ENCODE assay signal across 8 mouse cellular contexts in genomic region chr7:141192776-141193347, GRCm38 (mm10). TPM values are rescaled to one million over a fixed set of nuclear protein-coding genes. Genes with fewer than 3 reads are reported as not detected.
DNase-seq lines count a peak whose midpoint lies in the region; ATAC-seq and TF ChIP-seq lines count a peak whose summit lies in the region.

No protein-coding gene starts in this region.

- no peak overlapping the region; the same call in 1 of the 2 replicates for H3K27ac ChIP-seq in forebrain, embryonic 16.5 days (ENCODE audit: low read length)
- H3K27ac ChIP-seq in liver, postnatal 0 days (ENCODE audit: low read depth): peak overlapping the region; percentile 91
- H3K27ac ChIP-seq in stomach, embryonic 14.5 days (ENCODE audit: low read length): peak overlapping the region; percentile 90

- no peaks in the 10 kb centered on the region for H3K27me3 ChIP-seq in forebrain, embryonic 16.5 days (replicated peaks; ENCODE audit: control insufficient read depth, insufficient read depth, low read length)
- no peaks in the 10 kb centered on the region for H3K27me3 ChIP-seq in liver, postnatal 0 days (ENCODE audit: insufficient read depth, low read length)
- H3K27me3 ChIP-seq in stomach, embryonic 14.5 days (ENCODE audit: control insufficient read depth, insufficient read depth, low read length): no peaks in the 10 kb centered on the region

- 23% methylated on average over 12 of the region's 12 CpGs for WGBS in forebrain, embryonic 16.5 days
- 24% methylated on average over 12 of the region's 12 CpGs for WGBS in liver, postnatal 0 days (ENCODE audit: insufficient replicate concordance)
- WGBS in stomach, embryonic 14.5 days: 28% methylated on average over 12 of the region's 12 CpGs

- no peak for TF ChIP-seq EP300 in liver, postnatal 0 days (IDR thresholded peaks at IDR 0.05; ENCODE audit: low read depth)

- H3K9me3 ChIP-seq in forebrain, embryonic 16.5 days (ENCODE audit: control insufficient read depth, low read length): no peaks in the 10 kb centered on the region
- H3K9me3 ChIP-seq in liver, postnatal 0 days (ENCODE audit: low read length): no peaks in the 10 kb centered on the region
- H3K9me3 ChIP-seq in stomach, embryonic 14.5 days (ENCODE audit: control insufficient read depth, low read depth, low read length): no peaks in the 10 kb centered on the region

- peak overlapping the region; percentile 96 for H3K9ac ChIP-seq in forebrain, embryonic 16.5 days (replicated peaks; ENCODE audit: low read depth, low read length)
- H3K9ac ChIP-seq in liver, postnatal 0 days (replicated peaks): peak overlapping the region; percentile 96
- H3K9ac ChIP-seq in stomach, embryonic 14.5 days (replicated peaks; ENCODE audit: low read depth, low read length): peak overlapping the region; percentile 91

- peak; percentile 27 for DNase-seq in gastrocnemius, adult 18-20 months (ENCODE audit: low spot score)
- no peak for DNase-seq in gastrocnemius, postnatal 10 days
- DNase-seq in CD4-positive helper T cell, adult 2 months (ENCODE audit: low read depth, low spot score): peak; percentile 20
- no peak for DNase-seq in liver, postnatal 0 days
- DNase-seq in thymus, postnatal 36 days: no peak
- no peak for DNase-seq in spleen, postnatal 36 days (ENCODE audit: low spot score in 2 of 2)

- no peak for ATAC-seq in forebrain, embryonic 16.5 days
- no peak for ATAC-seq in liver, postnatal 0 days
- 0 out of 2 replicates have a peak, but pooled peaks have one; percentile 0 for ATAC-seq in stomach, embryonic 14.5 days (ENCODE audit: insufficient number of reproducible peaks, insufficient read depth, low FRiP score, low read depth)

- peaks cover 20% of the 10 kb centered on the region for H3K4me1 ChIP-seq in forebrain, embryonic 16.5 days (replicated peaks; ENCODE audit: control insufficient read depth, insufficient read depth, low read length)
- H3K4me1 ChIP-seq in liver, postnatal 0 days (ENCODE audit: insufficient read depth): peaks cover 29% of the 10 kb centered on the region
- H3K4me1 ChIP-seq in stomach, embryonic 14.5 days (ENCODE audit: control insufficient read depth, insufficient read depth, low read length): peaks cover 7% of the 10 kb centered on the region

- peak overlapping the region; percentile 93 for H3K4me2 ChIP-seq in forebrain, embryonic 16.5 days (ENCODE audit: low read length)
- peak overlapping the region; percentile 100 for H3K4me2 ChIP-seq in liver, postnatal 0 days (ENCODE audit: low read depth, low read length)
- H3K4me2 ChIP-seq in stomach, embryonic 14.5 days (replicated peaks; ENCODE audit: low read depth, low read length): peak overlapping the region; percentile 96

- TF ChIP-seq CTCF in liver, postnatal 0 days (IDR thresholded peaks at IDR 0.05; ENCODE audit: low read depth): no peak

- H3K4me3 ChIP-seq in forebrain, embryonic 16.5 days (replicated peaks; ENCODE audit: low read length): peak overlapping the region; percentile 88
- peak overlapping the region; percentile 95 for H3K4me3 ChIP-seq in liver, postnatal 0 days (ENCODE audit: low read depth, low read length)
- peak overlapping the region; percentile 89 for H3K4me3 ChIP-seq in stomach, embryonic 14.5 days (ENCODE audit: low read depth, low read length)

- H3K36me3 ChIP-seq in forebrain, embryonic 16.5 days (ENCODE audit: control insufficient read depth, insufficient read depth): peaks cover 22% of the 10 kb centered on the region
- peaks cover 32% of the 10 kb centered on the region for H3K36me3 ChIP-seq in liver, postnatal 0 days (replicated peaks; ENCODE audit: insufficient read depth, low read length)
- peaks cover 32% of the 10 kb centered on the region for H3K36me3 ChIP-seq in stomach, embryonic 14.5 days (ENCODE audit: control insufficient read depth, insufficient read depth, low read length)

RNA-seq across cellular contexts. Expression of gene Hras, which starts 0.9 kb away (rescaled TPM):
- 100 to 1,000 TPM; 109 to 117 TPM for total RNA-seq in gastrocnemius, adult 18-20 months (2021)
- total RNA-seq in gastrocnemius, postnatal 10 days (2021): 100 to 1,000 TPM; 205 to 240 TPM
- 105 and 113 TPM in 2 replicates for polyA plus RNA-seq in forebrain, embryonic 16.5 days (2015; fragmentation: Nextera tagmentation; extraction: Ambion mirVana)
- polyA plus RNA-seq in liver, postnatal 0 days (2015; fragmentation: Nextera tagmentation; extraction: Ambion mirVana): 44.0 and 46.2 TPM in 2 replicates
- 79.4 and 85.5 TPM in 2 replicates for polyA plus RNA-seq in stomach, embryonic 14.5 days (2014; fragmentation: Nextera tagmentation; extraction: Ambion mirVana)

RNA-seq across cellular contexts. Expression of gene Lrrc56, which starts 1.1 kb away (rescaled TPM):
- total RNA-seq in gastrocnemius, adult 18-20 months (2021): 1 to 10 TPM; 1.6 to 1.7 TPM
- total RNA-seq in gastrocnemius, postnatal 10 days (2021): 1 to 10 TPM; 2.7 to 3.2 TPM
- polyA plus RNA-seq in forebrain, embryonic 16.5 days (2015; fragmentation: Nextera tagmentation; extraction: Ambion mirVana): 10.0 and 13.9 TPM in 2 replicates
- polyA plus RNA-seq in liver, postnatal 0 days (2015; fragmentation: Nextera tagmentation; extraction: Ambion mirVana): 2.0 and 2.2 TPM in 2 replicates
- 5.3 and 6.1 TPM in 2 replicates for polyA plus RNA-seq in stomach, embryonic 14.5 days (2014; fragmentation: Nextera tagmentation; extraction: Ambion mirVana)

RNA-seq across cellular contexts. Expression of gene Rnh1, which starts 20.2 kb away (rescaled TPM):
- total RNA-seq in gastrocnemius, adult 18-20 months (2021): 10 to 100 TPM; 49.3 to 52.9 TPM
- total RNA-seq in gastrocnemius, postnatal 10 days (2021): 10 to 100 TPM; 52.9 to 56.0 TPM
- 41.0 and 45.7 TPM in 2 replicates for polyA plus RNA-seq in forebrain, embryonic 16.5 days (2015; fragmentation: Nextera tagmentation; extraction: Ambion mirVana)
- 55.2 and 55.7 TPM in 2 replicates for polyA plus RNA-seq in liver, postnatal 0 days (2015; fragmentation: Nextera tagmentation; extraction: Ambion mirVana)
- 165 and 181 TPM in 2 replicates for polyA plus RNA-seq in stomach, embryonic 14.5 days (2014; fragmentation: Nextera tagmentation; extraction: Ambion mirVana)

RNA-seq across cellular contexts. Expression of gene Lmntd2, which starts 21.0 kb away (rescaled TPM):
- not detected for total RNA-seq in gastrocnemius, adult 18-20 months (2021)
- not detected for total RNA-seq in gastrocnemius, postnatal 10 days (2021)
- 0.76 and 1.2 TPM in 2 replicates for polyA plus RNA-seq in forebrain, embryonic 16.5 days (2015; fragmentation: Nextera tagmentation; extraction: Ambion mirVana)
- 0.49 TPM in 2 replicates for polyA plus RNA-seq in liver, postnatal 0 days (2015; fragmentation: Nextera tagmentation; extraction: Ambion mirVana)
- polyA plus RNA-seq in stomach, embryonic 14.5 days (2014; fragmentation: Nextera tagmentation; extraction: Ambion mirVana): 1.7 and 2.3 TPM in 2 replicates

RNA-seq across cellular contexts. Expression of gene Rassf7, which starts 22.8 kb away (rescaled TPM):
- total RNA-seq in gastrocnemius, adult 18-20 months (2021): under 1 TPM; 0.24 to 0.48 TPM
- 1 to 10 TPM; 2.1 to 2.8 TPM for total RNA-seq in gastrocnemius, postnatal 10 days (2021)
- 22.9 and 23.6 TPM in 2 replicates for polyA plus RNA-seq in forebrain, embryonic 16.5 days (2015; fragmentation: Nextera tagmentation; extraction: Ambion mirVana)
- 24.9 and 27.3 TPM in 2 replicates for polyA plus RNA-seq in liver, postnatal 0 days (2015; fragmentation: Nextera tagmentation; extraction: Ambion mirVana)
- polyA plus RNA-seq in stomach, embryonic 14.5 days (2014; fragmentation: Nextera tagmentation; extraction: Ambion mirVana): 57.2 and 59.2 TPM in 2 replicates

Comparison
In these comparisons a context has a peak if more than half of its experiments do, and no peak if none do; other contexts are left out.
1. DNase-seq: peak in gastrocnemius, adult 18-20 months (single experiment) and CD4-positive helper T cell, adult 2 months (single experiment); none in gastrocnemius, postnatal 10 days (single experiment), liver, postnatal 0 days (single experiment), thymus, postnatal 36 days (0 of 2) and spleen, postnatal 36 days (0 of 2).
2. Peak in every context shown above with its lines, with median percentiles within 50 percentile points of each other: H3K4me2 ChIP-seq, H3K4me3 ChIP-seq and H3K9ac ChIP-seq.